Mouse (Mus musculus) splenic B cell, adult 2 months (primary cell): ENCODE results near the gene Fam129a.

Experiments used
- DNase-seq: peaks from one replicate; pipeline ENCODE4 v3.0.0-alpha.2; 2011; ENCODE audit warnings: low read depth, low spot score
- H3K27me3 ChIP-seq: 2 replicates; pipeline ENCODE4 v1.6.1; 2012; ENCODE audit warnings: mild to moderate bottlenecking, low read length, moderate library complexity, mixed read lengths; ENCODE audit not compliant: control insufficient read depth, poor library complexity, insufficient read depth, severe bottlenecking
- H3K36me3 ChIP-seq: 2 replicates; pipeline ENCODE4 v1.6.1; 2012; ENCODE audit warnings: mild to moderate bottlenecking, low read length, moderate library complexity, mixed read lengths; ENCODE audit not compliant: control insufficient read depth, poor library complexity, insufficient read depth, severe bottlenecking

Gene Fam129a

DNA sequence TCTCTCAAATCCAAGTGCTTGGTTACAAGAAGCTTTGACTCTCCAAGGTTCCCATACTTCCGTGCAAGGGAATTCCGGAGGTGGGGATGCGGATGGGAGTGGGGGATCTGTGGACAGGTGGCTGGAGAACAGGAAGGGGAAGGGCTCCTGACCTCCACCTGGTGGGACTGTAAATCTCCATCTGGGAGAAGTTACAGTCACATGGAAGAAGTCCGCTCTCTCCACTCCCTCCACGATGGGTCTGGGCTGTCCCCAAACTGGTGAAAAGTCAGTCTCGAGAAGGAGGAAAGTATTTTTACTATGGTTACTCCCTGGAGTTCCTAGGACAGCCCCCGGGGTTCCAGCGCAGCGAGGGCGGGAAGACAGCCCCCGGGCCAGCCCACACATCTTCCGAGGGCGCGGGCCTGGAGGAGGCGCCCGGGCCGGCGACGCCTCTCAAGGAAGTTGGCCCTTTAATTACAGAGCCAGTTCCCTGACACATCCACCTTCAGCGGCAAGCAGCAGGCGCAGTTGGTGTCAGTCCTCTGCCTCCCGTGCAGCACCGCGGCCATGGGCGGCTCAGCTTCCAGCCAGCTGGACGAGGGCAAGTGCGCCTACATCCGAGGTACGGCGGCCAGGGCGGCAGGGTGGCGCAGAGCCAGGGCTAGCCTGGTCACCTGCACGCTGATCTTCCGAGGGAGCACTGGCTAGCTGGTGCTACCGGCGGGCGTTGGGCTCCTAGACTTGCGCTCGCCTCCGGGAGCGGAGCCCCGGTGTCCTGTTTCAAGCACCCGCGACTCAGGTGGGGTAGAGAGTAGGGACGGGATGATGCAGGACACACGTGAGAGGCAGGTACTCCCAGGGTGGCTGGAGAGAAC is at the start of gene Fam129a:
Fam129a (plus strand) TSS at position 206 of the 857 bp plus-strand sequence.
- H3K27me3 ChIP-seq: no peaks in the 10 kb centered on the region
- H3K36me3 ChIP-seq: no peaks in the 10 kb centered on the region
- peak; percentile 26 for DNase-seq

DNA sequence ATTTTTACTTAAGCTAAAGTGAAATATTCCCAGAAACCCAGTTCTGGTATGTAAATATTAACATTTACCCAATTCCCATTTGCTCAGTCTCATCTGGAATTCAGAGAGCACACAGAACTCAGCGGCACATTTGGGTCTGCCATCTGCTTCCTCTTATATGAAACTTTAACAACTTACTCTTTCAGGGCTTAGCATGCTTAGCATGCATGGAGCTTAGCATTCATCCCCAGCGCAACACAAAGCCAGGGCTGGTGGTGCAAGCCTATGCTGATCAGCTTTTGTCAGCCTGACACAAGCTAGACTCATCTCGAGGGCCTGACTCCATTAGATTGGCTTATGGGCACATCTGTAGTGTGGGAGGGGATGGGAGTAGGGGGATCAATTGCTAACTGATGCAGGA is 44.3 kb upstream of the Fam129a start:
- H3K27me3 ChIP-seq: no peaks in the 10 kb centered on the region
- H3K36me3 ChIP-seq: no peaks in the 10 kb centered on the region
- DNase-seq: no peak

DNA sequence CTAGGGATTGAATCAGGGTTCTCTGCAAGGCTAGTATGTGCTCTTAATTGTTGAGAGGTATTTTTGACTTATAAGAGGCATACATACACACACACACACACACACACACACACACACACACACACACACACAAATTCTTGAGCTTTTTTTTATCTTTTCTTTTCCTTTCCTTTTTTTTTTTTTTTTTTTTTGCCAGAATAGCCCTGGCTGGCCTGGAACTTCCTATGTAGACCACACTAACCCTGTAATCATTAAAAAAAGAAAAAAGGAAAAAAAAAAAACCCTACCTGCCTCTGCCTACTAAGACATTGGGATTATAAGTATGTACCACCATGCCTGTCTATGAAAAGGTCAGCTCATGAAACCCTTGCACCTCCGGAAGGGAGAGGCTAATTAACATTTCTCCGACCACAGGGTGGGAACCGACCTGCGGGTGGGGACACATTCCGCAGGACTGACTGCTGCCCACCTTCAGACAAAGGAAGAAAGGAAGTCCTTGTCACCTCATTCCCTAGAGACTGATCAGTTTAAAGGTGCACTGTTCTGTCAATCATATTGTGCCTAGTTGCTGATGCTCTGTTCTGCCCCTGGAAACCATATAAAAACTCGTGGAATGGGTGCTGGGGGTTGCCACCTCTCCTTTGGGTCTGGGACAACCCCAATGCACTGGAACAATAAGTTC is 27.0 kb upstream of the Fam129a start:
- no peak for DNase-seq
- Histone ChIP-seq H3K27me3 (no peaks in the 10 kb centered on the region), H3K36me3 (no peaks in the 10 kb centered on the region)

DNA sequence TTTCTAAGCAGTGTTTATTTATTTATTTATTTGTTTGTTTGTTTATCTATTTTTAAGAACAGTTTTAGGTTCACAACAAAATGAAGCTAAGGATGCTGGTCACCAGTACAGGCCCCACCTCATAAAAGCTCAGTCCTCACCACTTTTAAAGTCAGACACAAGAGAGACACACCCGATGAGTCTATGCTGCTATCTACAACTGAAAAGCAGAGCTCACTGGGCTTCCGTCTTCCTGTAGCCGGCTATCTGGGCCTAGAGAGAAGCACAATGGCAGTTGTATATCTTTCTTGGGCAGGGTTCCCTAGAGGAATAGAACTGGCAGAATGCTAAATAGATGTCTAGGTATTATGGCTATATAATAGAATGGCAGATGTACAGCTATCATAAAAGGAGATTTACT is 26.4 kb upstream of the Fam129a start:
- no peak for DNase-seq
- no peaks in the 10 kb centered on the region for H3K36me3 ChIP-seq
- H3K27me3 ChIP-seq: no peaks in the 10 kb centered on the region

DNA sequence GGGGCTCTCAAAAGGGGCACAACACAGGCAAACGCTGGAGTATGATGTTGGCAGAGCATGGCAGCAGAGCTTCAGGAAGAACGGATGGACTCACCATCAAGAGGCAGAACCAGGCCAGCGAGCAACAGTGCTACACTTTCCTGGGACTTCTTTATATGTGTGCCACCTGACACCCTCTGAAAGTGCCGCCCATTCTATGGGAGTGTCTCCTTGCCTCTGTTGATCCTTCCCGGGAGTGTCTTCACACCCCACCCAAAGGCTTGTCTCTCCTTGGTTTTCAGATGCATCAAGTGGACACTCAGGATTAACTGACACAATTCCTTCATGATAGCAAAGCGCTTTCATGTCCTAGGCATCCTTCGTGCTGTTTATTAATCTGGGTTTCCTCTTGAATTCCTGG is 25.4 kb upstream of the Fam129a start:
- DNase-seq: no peak
- Histone ChIP-seq H3K27me3 (no peaks in the 10 kb centered on the region), H3K36me3 (no peaks in the 10 kb centered on the region)

DNA sequence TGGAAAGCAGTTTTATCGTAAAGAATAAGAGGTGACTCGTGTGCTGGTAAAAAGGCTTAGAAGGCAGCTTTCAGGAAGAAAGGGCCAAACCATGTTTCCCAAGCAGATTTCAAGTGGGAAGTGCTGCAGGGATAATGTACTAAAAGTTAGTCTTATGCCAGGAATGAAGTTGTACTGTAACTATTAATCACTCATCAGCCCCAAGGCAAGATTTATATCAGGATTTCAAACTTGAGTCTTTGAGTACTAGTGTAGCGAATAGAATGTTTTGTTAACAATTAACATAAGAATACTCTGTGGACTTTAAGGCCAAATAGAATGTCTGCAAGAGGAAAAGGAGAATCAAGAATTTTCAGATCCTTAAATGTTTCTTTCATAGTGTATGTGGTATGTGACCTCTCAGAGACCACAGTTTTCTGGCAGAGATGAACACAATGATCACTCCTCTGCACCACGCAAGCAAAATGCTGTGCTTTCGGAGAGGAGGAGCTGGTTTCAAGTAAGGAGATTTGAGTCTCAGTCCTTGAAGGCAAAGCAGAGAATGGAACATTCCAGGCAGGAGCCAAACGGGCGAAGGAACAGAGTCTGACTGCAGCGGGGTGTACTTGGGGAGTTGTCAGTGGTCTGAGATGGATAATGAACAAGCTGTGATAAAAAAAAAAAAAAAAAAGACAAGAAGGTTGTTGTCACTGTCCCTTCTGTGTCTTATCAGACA is 21.9 kb upstream of the Fam129a start:
- no peaks in the 10 kb centered on the region for H3K36me3 ChIP-seq
- DNase-seq: no peak
- H3K27me3 ChIP-seq: 0 out of 2 replicates have a peak, but pooled peaks cover under 1% of the 10 kb centered on the region

DNA sequence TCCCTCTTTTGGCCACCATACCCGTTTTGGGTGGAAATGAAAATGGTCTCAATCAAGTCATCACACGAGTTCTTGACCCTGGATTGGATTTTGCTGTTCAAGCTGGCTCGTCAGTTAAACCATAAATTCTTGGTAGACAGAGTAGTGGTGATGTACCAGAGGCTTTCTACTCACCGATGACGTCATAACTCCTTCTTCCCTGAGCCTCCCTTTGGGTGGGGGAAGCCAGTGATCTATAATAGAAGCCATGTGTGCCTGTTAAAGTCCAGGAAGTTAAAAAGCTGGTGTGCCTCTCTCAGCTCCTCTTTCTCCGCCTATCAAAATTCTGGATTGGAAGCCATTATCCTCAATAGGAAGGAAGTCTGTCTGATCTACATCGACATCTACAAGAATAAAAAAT is 21.2 kb upstream of the Fam129a start:
- no peaks in the 10 kb centered on the region for H3K36me3 ChIP-seq
- no peak for DNase-seq
- H3K27me3 ChIP-seq: 0 out of 2 replicates have a peak, but pooled peaks cover 2% of the 10 kb centered on the region

DNA sequence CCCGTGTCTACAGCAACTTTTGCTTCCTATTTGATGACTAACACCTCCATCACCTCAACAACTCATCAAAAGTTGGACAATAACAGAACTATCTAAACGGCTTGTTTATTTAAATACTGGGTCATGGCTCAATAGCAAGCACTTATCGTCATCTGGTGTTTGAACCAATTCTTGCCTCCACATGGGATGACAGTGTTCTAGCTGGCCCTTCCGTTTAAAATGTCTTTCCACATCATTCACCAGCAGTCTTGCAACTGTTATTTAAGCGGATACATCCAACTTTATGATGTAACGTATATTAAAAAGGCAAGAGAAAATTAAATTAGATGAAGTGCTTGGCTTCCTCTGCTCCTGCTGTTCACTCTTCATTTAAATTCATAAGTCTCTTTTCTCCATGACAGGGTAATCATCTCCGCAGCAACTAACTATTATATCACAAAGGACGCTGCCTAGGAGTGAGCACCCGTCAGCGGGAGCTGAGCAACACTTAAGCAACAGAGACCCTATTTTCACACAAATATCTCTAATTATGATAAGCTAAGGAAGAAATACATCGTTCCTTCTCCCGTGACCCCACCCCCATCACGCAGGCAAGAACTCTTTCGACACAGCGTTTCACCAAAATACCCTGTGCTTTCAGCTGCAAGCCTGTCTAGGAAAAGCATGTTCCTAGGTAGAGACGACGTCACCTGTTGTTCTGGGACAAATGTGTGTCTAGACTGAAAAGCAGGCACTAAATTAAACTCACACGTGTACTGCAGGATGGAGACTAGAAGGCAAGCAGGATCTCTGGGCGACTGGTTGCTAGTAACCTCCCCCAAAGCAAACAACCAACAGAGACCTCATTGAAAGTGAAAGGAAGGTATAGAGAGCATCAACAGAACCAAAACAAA is 20.2 kb upstream of the Fam129a start:
- peak; percentile 14 for DNase-seq
- Histone ChIP-seq H3K27me3 (0 out of 2 replicates have a peak, but pooled peaks cover 2% of the 10 kb centered on the region), H3K36me3 (no peaks in the 10 kb centered on the region)

DNA sequence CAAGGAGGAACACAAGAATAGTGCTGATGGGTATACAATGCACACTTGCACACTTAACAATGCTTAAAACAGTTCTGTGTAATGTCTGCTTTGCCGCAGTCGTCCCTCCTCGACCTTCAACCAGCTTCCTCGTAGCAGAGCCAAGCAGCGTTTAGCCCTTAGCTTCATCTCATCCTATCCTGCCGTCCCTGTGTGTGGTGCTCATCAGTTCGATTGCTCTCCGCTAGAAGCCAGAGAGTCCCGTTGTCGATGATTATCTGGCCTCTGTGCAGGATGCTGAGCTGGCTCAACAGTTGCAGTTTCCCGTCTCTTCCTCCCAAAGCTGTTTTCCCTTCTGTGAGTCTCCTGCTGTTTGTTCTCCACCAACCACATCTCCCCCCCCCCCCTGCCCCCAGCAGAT is 10.4 kb upstream of the Fam129a start:
- H3K27me3 ChIP-seq: no peaks in the 10 kb centered on the region
- H3K36me3 ChIP-seq: no peaks in the 10 kb centered on the region
- no peak for DNase-seq

DNA sequence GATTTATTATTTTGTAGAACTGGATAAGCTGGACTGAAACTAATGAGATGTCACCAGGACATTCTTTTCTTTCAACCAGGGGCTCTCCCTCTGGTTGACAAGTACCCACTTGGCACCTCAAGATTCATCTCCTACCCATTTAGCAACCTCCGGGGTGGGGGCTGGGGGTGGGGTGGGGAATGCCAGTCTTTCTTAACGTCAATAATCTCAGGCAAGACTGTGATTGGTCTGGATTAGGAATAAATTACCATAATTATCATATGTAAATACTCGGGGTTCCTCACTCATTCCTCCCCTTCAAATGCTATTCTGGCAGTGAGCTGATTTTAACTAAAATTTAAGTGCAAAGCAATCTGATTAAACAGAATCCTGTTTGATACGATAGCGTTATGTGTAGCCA is 7.6 kb upstream of the Fam129a start:
- no peak for DNase-seq
- H3K36me3 ChIP-seq: no peaks in the 10 kb centered on the region
- H3K27me3 ChIP-seq: no peaks in the 10 kb centered on the region

DNA sequence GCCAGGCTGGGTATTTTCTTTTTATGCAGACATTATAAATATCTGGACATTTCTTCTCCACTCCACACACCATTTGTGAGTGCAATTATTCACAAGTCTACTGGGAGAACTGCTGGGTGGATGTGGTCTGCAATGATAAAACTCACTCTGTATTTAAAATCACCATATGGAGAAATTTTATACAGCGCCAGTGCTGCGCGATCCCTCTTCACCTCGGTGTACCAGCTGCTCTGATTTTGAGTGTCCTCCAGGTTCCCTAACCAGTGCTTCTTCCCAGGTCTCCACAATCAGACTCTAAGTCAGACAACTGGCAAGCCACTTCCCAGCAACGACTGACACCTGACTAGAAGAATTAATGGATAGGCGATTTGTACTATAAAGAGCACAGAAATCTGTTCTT is 7.1 kb upstream of the Fam129a start:
- DNase-seq: no peak
- Histone ChIP-seq H3K36me3 (no peaks in the 10 kb centered on the region), H3K27me3 (no peaks in the 10 kb centered on the region)

DNA sequence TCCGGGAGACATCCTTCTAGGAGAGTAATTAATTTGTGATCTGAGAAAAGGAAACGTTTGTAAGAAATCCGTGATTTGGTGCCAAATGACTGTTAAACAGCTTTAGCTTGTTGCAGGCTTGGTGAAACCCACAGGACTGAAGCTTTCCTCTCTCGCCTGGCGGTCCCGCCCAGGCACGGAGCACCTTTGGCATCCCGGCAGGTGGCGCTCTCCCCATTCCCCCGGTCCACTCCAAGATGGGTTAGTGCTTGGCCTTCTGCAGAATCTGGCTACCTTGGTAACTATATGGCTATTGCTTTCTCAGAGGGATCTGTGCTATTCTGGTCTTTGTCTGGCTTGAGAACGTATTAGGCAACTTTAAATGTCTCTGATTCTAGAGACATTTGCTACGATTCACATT is 6.6 kb upstream of the Fam129a start:
- Histone ChIP-seq H3K27me3 (no peaks in the 10 kb centered on the region), H3K36me3 (no peaks in the 10 kb centered on the region)
- DNase-seq: peak; percentile 72

DNA sequence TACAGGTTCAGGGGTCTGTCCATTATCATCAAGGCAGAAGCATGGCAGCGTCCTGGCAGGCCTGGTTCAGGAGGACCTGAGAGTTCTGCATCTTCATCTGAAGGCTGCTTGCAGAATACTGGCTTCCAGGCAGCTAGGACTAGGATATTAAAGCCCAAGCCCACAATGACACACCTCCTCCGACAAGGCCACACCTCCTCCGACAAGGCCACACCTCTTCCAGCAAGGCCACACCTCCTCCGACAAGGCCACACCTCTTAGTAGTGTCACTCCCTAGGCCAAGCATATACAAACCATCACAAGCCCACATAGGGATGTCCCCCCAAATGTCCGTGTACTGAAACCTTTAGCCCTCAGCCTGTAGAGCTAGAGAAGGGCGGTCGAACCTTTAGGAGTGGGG is 2.3 kb upstream of the Fam129a start:
- peak; percentile 7 for DNase-seq
- Histone ChIP-seq H3K36me3 (no peaks in the 10 kb centered on the region), H3K27me3 (no peaks in the 10 kb centered on the region)

DNA sequence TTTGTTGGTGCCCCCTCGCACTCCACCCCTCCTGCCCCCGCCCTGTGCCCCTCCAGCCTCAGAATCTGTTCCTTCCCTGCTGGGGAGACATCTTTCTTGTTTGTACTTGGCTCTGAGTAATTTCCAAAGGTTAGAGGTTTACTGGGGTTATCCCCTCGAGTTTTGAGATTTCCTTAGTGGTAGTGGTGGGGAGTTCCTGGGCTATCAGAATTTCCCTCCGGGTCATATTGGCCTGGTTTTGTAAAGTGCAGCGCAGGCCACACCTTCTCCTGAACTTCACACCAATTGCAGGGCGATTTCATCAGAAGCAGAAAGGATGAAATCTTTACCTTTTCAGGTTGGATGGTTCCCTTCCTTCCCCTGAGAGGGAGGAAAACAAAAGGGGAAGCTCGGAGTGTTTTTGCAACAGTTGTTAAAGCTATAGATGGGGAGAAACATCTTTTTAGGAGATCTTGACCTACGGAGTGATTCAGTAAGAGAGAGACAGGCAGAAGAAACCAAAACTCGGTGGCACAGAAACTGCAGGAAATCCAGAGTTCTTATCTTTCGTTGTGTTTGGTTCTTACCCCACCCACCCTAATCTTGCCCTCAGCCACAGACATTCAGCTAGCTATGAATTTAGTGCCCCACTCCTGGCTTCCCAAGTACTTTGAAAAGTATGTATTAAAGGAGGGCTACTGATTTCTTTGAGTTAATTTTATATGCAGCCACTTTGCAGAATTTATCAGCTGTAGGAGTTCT is 1.0 kb downstream of the Fam129a start:
- DNase-seq: peak; percentile 7
- Histone ChIP-seq H3K36me3 (no peaks in the 10 kb centered on the region), H3K27me3 (no peaks in the 10 kb centered on the region)
